Mouse (Mus musculus): ENCODE measurements around the gene Zfp689.

GRCm38 (mm10) chr7:127472060-127472459, 23.1 kb upstream of the Zfp689 start:
- no peak for TF ChIP-seq CTCF (IDR thresholded peaks at IDR 0.05; ENCODE audit: low read depth, low read length)
- no peak for TF ChIP-seq POLR2A (IDR thresholded peaks at IDR 0.05; ENCODE audit: borderline replicate concordance, low read depth, low read length)
